Mouse (Mus musculus): ENCODE measurements at regions not wholly inside any gene's neighbourhood (a gene's known extent, or its start where the extent isn't known, plus 50 kb on each side); places are given as distances from the start of the nearest gene placed in this dataset.

- no peak overlapping the region for H3ac ChIP-seq (ENCODE audit: control insufficient read depth, insufficient read length)
- H3K27me3 ChIP-seq (ENCODE audit: control insufficient read depth, insufficient read depth, insufficient read length) = no peaks in the 10 kb centered on the region
- H3K4me3 ChIP-seq = no peak overlapping the region
- no peaks in the 10 kb centered on the region for H3K36me3 ChIP-seq (ENCODE audit: control insufficient read depth, insufficient read depth)
- no peaks in the 10 kb centered on the region for H3K79me2 ChIP-seq (ENCODE audit: control insufficient read depth, insufficient read depth)
- H3K4me2 ChIP-seq (ENCODE audit: low read depth) = no peak overlapping the region
- peak; percentile 56; the same call in 1 of the 2 replicates for TF ChIP-seq CEBPB (IDR thresholded peaks at IDR 0.05; ENCODE audit: insufficient read depth, poor library complexity, severe bottlenecking)
- TF ChIP-seq TCF12 (IDR thresholded peaks at IDR 0.05; ENCODE audit: insufficient read depth, poor library complexity, severe bottlenecking) = no peak
Observed at GRCm38 (mm10) chr14:46512118-46512517, 121.6 kb upstream of the Bmp4 start.

GRCm38 (mm10) chr14:46508871-46509270 lies 118.4 kb upstream of the Bmp4 start:
- H3K4me2 ChIP-seq (ENCODE audit: low read depth) = no peak overlapping the region
- TF ChIP-seq MYOG (IDR thresholded peaks at IDR 0.05; ENCODE audit: control insufficient read depth in 1 of 3, insufficient read depth in 1 of 3, insufficient read length in 2 of 3, low read depth in 2 of 3) (no peak), MYOD1 (IDR thresholded peaks at IDR 0.05; ENCODE audit: control insufficient read depth in 1 of 3, insufficient read length in 2 of 3, low read depth in 2 of 3) (no peak), POLR2AphosphoS2 (IDR thresholded peaks at IDR 0.05; ENCODE audit: insufficient read length, low read depth) (no peak), SRF (IDR thresholded peaks at IDR 0.05; ENCODE audit: control insufficient read depth, insufficient read length, low read depth) (no peak), USF1 (IDR thresholded peaks at IDR 0.05; ENCODE audit: low read depth) (no peak), TCF12 (IDR thresholded peaks at IDR 0.05; ENCODE audit: insufficient read depth, poor library complexity, severe bottlenecking) (no peak), TCF3 (IDR thresholded peaks at IDR 0.05; ENCODE audit: insufficient read length, low read depth) (no peak), MAX (IDR thresholded peaks at IDR 0.05; ENCODE audit: low read depth) (no peak), E2F4 (IDR thresholded peaks at IDR 0.05; ENCODE audit: insufficient read depth) (no peak), POLR2A (IDR thresholded peaks at IDR 0.05; ENCODE audit: insufficient read length, low read depth) (no peak), REST (IDR thresholded peaks at IDR 0.05; ENCODE audit: insufficient read depth, insufficient read length) (no peak), CEBPB (IDR thresholded peaks at IDR 0.05; ENCODE audit: insufficient read depth, poor library complexity, severe bottlenecking) (no peak)

GRCm38 (mm10) chr14:46505266-46505665 lies 114.8 kb upstream of the Bmp4 start:
- H3K4me3 ChIP-seq = no peak overlapping the region
- H3K4me2 ChIP-seq (ENCODE audit: low read depth) = no peak overlapping the region
- no peaks in the 10 kb centered on the region for H3K79me2 ChIP-seq (ENCODE audit: control insufficient read depth, insufficient read depth)
- H3ac ChIP-seq (ENCODE audit: control insufficient read depth, insufficient read length) = no peak overlapping the region
- no peaks in the 10 kb centered on the region for H3K27me3 ChIP-seq (ENCODE audit: control insufficient read depth, insufficient read depth, insufficient read length)
- TF ChIP-seq E2F4 (IDR thresholded peaks at IDR 0.05; ENCODE audit: insufficient read depth) (no peak), TCF12 (IDR thresholded peaks at IDR 0.05; ENCODE audit: insufficient read depth, poor library complexity, severe bottlenecking) (no peak), USF1 (IDR thresholded peaks at IDR 0.05; ENCODE audit: low read depth) (no peak), MYOD1 (IDR thresholded peaks at IDR 0.05; ENCODE audit: control insufficient read depth in 1 of 3, insufficient read length in 2 of 3, low read depth in 2 of 3) (no peak), SRF (IDR thresholded peaks at IDR 0.05; ENCODE audit: control insufficient read depth, insufficient read length, low read depth) (no peak), POLR2AphosphoS2 (IDR thresholded peaks at IDR 0.05; ENCODE audit: insufficient read length, low read depth) (no peak), MAX (IDR thresholded peaks at IDR 0.05; ENCODE audit: low read depth) (no peak), REST (IDR thresholded peaks at IDR 0.05; ENCODE audit: insufficient read depth, insufficient read length) (no peak), POLR2A (IDR thresholded peaks at IDR 0.05; ENCODE audit: insufficient read length, low read depth) (no peak), CEBPB (IDR thresholded peaks at IDR 0.05; ENCODE audit: insufficient read depth, poor library complexity, severe bottlenecking) (no peak), MYOG (IDR thresholded peaks at IDR 0.05; ENCODE audit: control insufficient read depth in 1 of 3, insufficient read depth in 1 of 3, insufficient read length in 2 of 3, low read depth in 2 of 3) (no peak), TCF3 (IDR thresholded peaks at IDR 0.05; ENCODE audit: insufficient read length, low read depth) (no peak)
- H3K36me3 ChIP-seq (ENCODE audit: control insufficient read depth, insufficient read depth) = no peaks in the 10 kb centered on the region

More at GRCm38 (mm10) chr14:46508871-46509270, 118.4 kb upstream of the Bmp4 start:
- H3K79me2 ChIP-seq (ENCODE audit: control insufficient read depth, insufficient read depth) = no peaks in the 10 kb centered on the region
- H3K4me3 ChIP-seq = no peak overlapping the region
- H3K27me3 ChIP-seq (ENCODE audit: control insufficient read depth, insufficient read depth, insufficient read length) = no peaks in the 10 kb centered on the region
- no peak overlapping the region for H3ac ChIP-seq (ENCODE audit: control insufficient read depth, insufficient read length)
- H3K36me3 ChIP-seq (ENCODE audit: control insufficient read depth, insufficient read depth) = no peaks in the 10 kb centered on the region

GRCm38 (mm10) chr14:46491601-46492000 lies 101.1 kb upstream of the Bmp4 start:
- no peak overlapping the region for H3ac ChIP-seq (ENCODE audit: control insufficient read depth, insufficient read length)
- no peaks in the 10 kb centered on the region for H3K27me3 ChIP-seq (ENCODE audit: control insufficient read depth, insufficient read depth, insufficient read length)
- TF ChIP-seq REST (IDR thresholded peaks at IDR 0.05; ENCODE audit: insufficient read depth, insufficient read length) (no peak), SRF (IDR thresholded peaks at IDR 0.05; ENCODE audit: control insufficient read depth, insufficient read length, low read depth) (no peak), TCF3 (IDR thresholded peaks at IDR 0.05; ENCODE audit: insufficient read length, low read depth) (no peak), CEBPB (IDR thresholded peaks at IDR 0.05; ENCODE audit: insufficient read depth, poor library complexity, severe bottlenecking) (no peak), USF1 (IDR thresholded peaks at IDR 0.05; ENCODE audit: low read depth) (no peak), E2F4 (IDR thresholded peaks at IDR 0.05; ENCODE audit: insufficient read depth) (no peak), MYOG (IDR thresholded peaks at IDR 0.05; ENCODE audit: control insufficient read depth in 1 of 3, insufficient read depth in 1 of 3, insufficient read length in 2 of 3, low read depth in 2 of 3) (no peak)
- no peaks in the 10 kb centered on the region for H3K79me2 ChIP-seq (ENCODE audit: control insufficient read depth, insufficient read depth)
- H3K4me2 ChIP-seq (ENCODE audit: low read depth) = no peak overlapping the region
- no peaks in the 10 kb centered on the region for H3K36me3 ChIP-seq (ENCODE audit: control insufficient read depth, insufficient read depth)
- no peak overlapping the region for H3K4me3 ChIP-seq

- no peak overlapping the region for H3K4me3 ChIP-seq
- no peak overlapping the region for H3ac ChIP-seq (ENCODE audit: control insufficient read depth, insufficient read length)
- no peaks in the 10 kb centered on the region for H3K79me2 ChIP-seq (ENCODE audit: control insufficient read depth, insufficient read depth)
- TF ChIP-seq E2F4 (IDR thresholded peaks at IDR 0.05; ENCODE audit: insufficient read depth) = no peak
- TF ChIP-seq MYOG (IDR thresholded peaks at IDR 0.05; ENCODE audit: control insufficient read depth in 1 of 3, insufficient read depth in 1 of 3, insufficient read length in 2 of 3, low read depth in 2 of 3) = no peak
- TF ChIP-seq POLR2A (IDR thresholded peaks at IDR 0.05; ENCODE audit: insufficient read length, low read depth) = no peak
- no peak for TF ChIP-seq POLR2AphosphoS2 (IDR thresholded peaks at IDR 0.05; ENCODE audit: insufficient read length, low read depth)
- TF ChIP-seq TCF3 (IDR thresholded peaks at IDR 0.05; ENCODE audit: insufficient read length, low read depth) = no peak
- TF ChIP-seq MYOD1 (IDR thresholded peaks at IDR 0.05; ENCODE audit: control insufficient read depth in 1 of 3, insufficient read length in 2 of 3, low read depth in 2 of 3) = no peak
- TF ChIP-seq CEBPB (IDR thresholded peaks at IDR 0.05; ENCODE audit: insufficient read depth, poor library complexity, severe bottlenecking) = no peak
- no peak for TF ChIP-seq REST (IDR thresholded peaks at IDR 0.05; ENCODE audit: insufficient read depth, insufficient read length)
- no peak for TF ChIP-seq USF1 (IDR thresholded peaks at IDR 0.05; ENCODE audit: low read depth)
- no peak for TF ChIP-seq TCF12 (IDR thresholded peaks at IDR 0.05; ENCODE audit: insufficient read depth, poor library complexity, severe bottlenecking)
- TF ChIP-seq MAX (IDR thresholded peaks at IDR 0.05; ENCODE audit: low read depth) = no peak
- TF ChIP-seq SRF (IDR thresholded peaks at IDR 0.05; ENCODE audit: control insufficient read depth, insufficient read length, low read depth) = no peak
- H3K4me2 ChIP-seq (ENCODE audit: low read depth) = no peak overlapping the region
- no peaks in the 10 kb centered on the region for H3K36me3 ChIP-seq (ENCODE audit: control insufficient read depth, insufficient read depth)
- no peaks in the 10 kb centered on the region for H3K27me3 ChIP-seq (ENCODE audit: control insufficient read depth, insufficient read depth, insufficient read length)
Observed at GRCm38 (mm10) chr14:46491182-46491581, 100.7 kb upstream of the Bmp4 start.

Measured in myocyte (in vitro differentiated cells).